Mouse (Mus musculus) hindbrain, embryonic 11.5 days (tissue): ENCODE measurements around the gene BC017158. TPM values are rescaled to one million over a fixed set of nuclear protein-coding genes. Genes with fewer than 3 reads are reported as not detected.

Experiments used
- ATAC-seq: fragments of 200-750 bp; cut with Nextera tagmentation; 2 replicates; pipeline ENCODE4 v1.8.0; 2017; ENCODE audit warnings: mild to moderate bottlenecking, moderate TSS enrichment, moderate library complexity; ENCODE audit not compliant: low FRiP score
- DNase-seq: peaks from one replicate; pipeline ENCODE4 v3.0.0-alpha.2; 2015; ENCODE audit warnings: low spot score
- H3K27ac ChIP-seq: fragments of 300-500 bp; sonication (generic); 2 replicates; pipeline ENCODE4 v1.5.1; 2014; ENCODE audit warnings: mild to moderate bottlenecking, low read depth, low read length
- H3K27me3 ChIP-seq: fragments of 300-500 bp; sonication (generic); 2 replicates; pipeline ENCODE4 v1.6.1; 2014; ENCODE audit warnings: mild to moderate bottlenecking, low read length, moderate library complexity, mixed read lengths; ENCODE audit not compliant: control insufficient read depth, insufficient read depth
- H3K36me3 ChIP-seq: fragments of 300-500 bp; sonication (generic); 2 replicates; pipeline ENCODE4 v1.6.1; 2014; ENCODE audit warnings: mild to moderate bottlenecking, low read length, moderate library complexity, mixed read lengths; ENCODE audit not compliant: control insufficient read depth, insufficient read depth
- H3K4me1 ChIP-seq: fragments of 300-500 bp; sonication (generic); replicated peaks from 2 replicates; pipeline ENCODE4 v1.6.1; 2014; ENCODE audit warnings: low read length, mixed read lengths; ENCODE audit not compliant: control insufficient read depth, insufficient read depth
- H3K4me2 ChIP-seq: fragments of 300-500 bp; sonication (generic); replicated peaks from 2 replicates; pipeline ENCODE4 v1.6.1; 2014; ENCODE audit warnings: mild to moderate bottlenecking, low read depth, low read length
- H3K4me3 ChIP-seq: fragments of 300-500 bp; sonication (generic); 2 replicates; pipeline ENCODE4 v1.5.1; 2014; ENCODE audit warnings: low read depth, low read length
- H3K9ac ChIP-seq: fragments of 300-500 bp; sonication (generic); 2 replicates; pipeline ENCODE4 v1.6.1; 2014; ENCODE audit warnings: low read depth, low read length
- H3K9me3 ChIP-seq: fragments of 300-500 bp; sonication (generic); 2 replicates; pipeline ENCODE4 v1.6.1; 2016; ENCODE audit warnings: low read length; ENCODE audit not compliant: control insufficient read depth
- WGBS: fragments of 180-500 bp; shearing (Covaris S2); extraction: QIAGEN DNeasy Blood & Tissue Kit; methylation state at CpG from one replicate; pipeline ENCODE4 v1.1.7; 2014; 5-methylcytosine and 5-hydroxymethylcytosine counted together
- polyA plus RNA-seq: library from polyadenylated mRNA; unstranded; fragments of >200 nt; fragmentation: Nextera tagmentation; extraction: Ambion mirVana; gene quantifications from 2 replicates; pipeline ENCODE4 v1.2.1, GENCODE M21; 2014

BC017158 gene
- polyA plus RNA-seq, 1 experiment from 2014 or later, result 22.0 TPM

GRCm38 (mm10) chr7:128312375-128313059 is 14.5 kb upstream of the BC017158 start:
- H3K4me3 ChIP-seq, result no peak overlapping the region
- no peaks in the 10 kb centered on the region for H3K36me3 ChIP-seq
- DNase-seq (no peak), ATAC-seq (no peak)
- 70% methylated on average over 13 of the region's 13 CpGs for WGBS
- no peaks in the 10 kb centered on the region for H3K27me3 ChIP-seq
- no peaks in the 10 kb centered on the region for H3K9me3 ChIP-seq
- H3K4me1 ChIP-seq, result no peaks in the 10 kb centered on the region
- no peak overlapping the region for H3K9ac ChIP-seq
- H3K27ac ChIP-seq, result no peak overlapping the region
- no peak overlapping the region for H3K4me2 ChIP-seq

- no peak for DNase-seq
- WGBS, result 83% methylated on average over 8 of the region's 8 CpGs
- no peaks in the 10 kb centered on the region for H3K4me1 ChIP-seq
Measured at GRCm38 (mm10) chr7:128311811-128312210, 13.8 kb upstream of the BC017158 start.

GRCm38 (mm10) chr7:128311263-128311662 is 13.3 kb upstream of the BC017158 start:
- ATAC-seq (no peak), DNase-seq (no peak)
- H3K4me1 ChIP-seq, result no peaks in the 10 kb centered on the region
- H3K36me3 ChIP-seq, result no peaks in the 10 kb centered on the region
- H3K9ac ChIP-seq, result no peak overlapping the region
- H3K4me2 ChIP-seq, result no peak overlapping the region
- H3K27ac ChIP-seq, result no peak overlapping the region
- no peaks in the 10 kb centered on the region for H3K27me3 ChIP-seq
- WGBS, result 62% methylated on average over 3 of the region's 3 CpGs
- no peaks in the 10 kb centered on the region for H3K9me3 ChIP-seq
- no peak overlapping the region for H3K4me3 ChIP-seq

More at GRCm38 (mm10) chr7:128311811-128312210, 13.8 kb upstream of the BC017158 start:
- Histone ChIP-seq H3K27ac (no peak overlapping the region), H3K9me3 (no peaks in the 10 kb centered on the region), H3K9ac (no peak overlapping the region), H3K4me2 (no peak overlapping the region), H3K4me3 (no peak overlapping the region), H3K27me3 (no peaks in the 10 kb centered on the region), H3K36me3 (no peaks in the 10 kb centered on the region)
- ATAC-seq, result no peak

- H3K9me3 ChIP-seq, result no peaks in the 10 kb centered on the region
- H3K4me1 ChIP-seq, result no peaks in the 10 kb centered on the region
- H3K27ac ChIP-seq, result no peak overlapping the region
- H3K4me2 ChIP-seq, result no peak overlapping the region
- WGBS, result 76% methylated on average over 8 of the region's 8 CpGs
- DNase-seq (no peak), ATAC-seq (no peak)
- no peaks in the 10 kb centered on the region for H3K36me3 ChIP-seq
- H3K4me3 ChIP-seq, result no peak overlapping the region
- no peak overlapping the region for H3K9ac ChIP-seq
- no peaks in the 10 kb centered on the region for H3K27me3 ChIP-seq
Measured at GRCm38 (mm10) chr7:128310229-128310688, 12.3 kb upstream of the BC017158 start.

GRCm38 (mm10) chr7:128309776-128310175 is 11.8 kb upstream of the BC017158 start:
- DNase-seq (no peak), ATAC-seq (no peak)
- no peaks in the 10 kb centered on the region for H3K36me3 ChIP-seq
- no peak overlapping the region for H3K27ac ChIP-seq
- no peaks in the 10 kb centered on the region for H3K4me1 ChIP-seq
- H3K27me3 ChIP-seq, result no peaks in the 10 kb centered on the region
- 89% methylated on average over 1 of the region's 1 CpGs for WGBS
- no peak overlapping the region for H3K9ac ChIP-seq
- no peak overlapping the region for H3K4me2 ChIP-seq
- H3K4me3 ChIP-seq, result no peak overlapping the region
- H3K9me3 ChIP-seq, result no peaks in the 10 kb centered on the region

- no peak for DNase-seq
Measured at GRCm38 (mm10) chr7:128309216-128309615, 11.2 kb upstream of the BC017158 start.

GRCm38 (mm10) chr7:128307851-128308250 is 9.9 kb upstream of the BC017158 start:
- no peak overlapping the region for H3K9ac ChIP-seq
- no peak for DNase-seq
- no peaks in the 10 kb centered on the region for H3K9me3 ChIP-seq
- no peaks in the 10 kb centered on the region for H3K27me3 ChIP-seq
- no peak overlapping the region for H3K27ac ChIP-seq
- H3K4me1 ChIP-seq, result no peaks in the 10 kb centered on the region
- ATAC-seq, result no peak
- H3K4me2 ChIP-seq, result no peak overlapping the region
- H3K36me3 ChIP-seq, result no peaks in the 10 kb centered on the region
- H3K4me3 ChIP-seq, result no peak overlapping the region

More at GRCm38 (mm10) chr7:128309216-128309615, 11.2 kb upstream of the BC017158 start:
- Histone ChIP-seq H3K4me3 (no peak overlapping the region), H3K4me1 (no peaks in the 10 kb centered on the region), H3K27ac (no peak overlapping the region), H3K9me3 (no peaks in the 10 kb centered on the region), H3K4me2 (no peak overlapping the region), H3K9ac (no peak overlapping the region), H3K27me3 (no peaks in the 10 kb centered on the region), H3K36me3 (no peaks in the 10 kb centered on the region)
- WGBS, result 88% methylated on average over 3 of the region's 3 CpGs
- no peak for ATAC-seq

GRCm38 (mm10) chr7:128304907-128305306 is 6.9 kb upstream of the BC017158 start:
- no peak for ATAC-seq
- H3K36me3 ChIP-seq, result no peaks in the 10 kb centered on the region
- no peaks in the 10 kb centered on the region for H3K4me1 ChIP-seq
- no peak overlapping the region for H3K4me3 ChIP-seq
- no peak overlapping the region for H3K27ac ChIP-seq
- no peaks in the 10 kb centered on the region for H3K27me3 ChIP-seq
- 0 out of 2 replicates have a peak overlapping the region, but pooled peaks have one; percentile 11 for H3K9ac ChIP-seq
- peak; percentile 44 for DNase-seq
- H3K9me3 ChIP-seq, result no peaks in the 10 kb centered on the region
- whole genome bisulfite sequencing, result 8% methylated on average over 5 of the region's 5 CpGs
- no peak overlapping the region for H3K4me2 ChIP-seq

GRCm38 (mm10) chr7:128304198-128304597 is 6.2 kb upstream of the BC017158 start:
- Histone ChIP-seq H3K4me3 (no peak overlapping the region), H3K4me2 (no peak overlapping the region), H3K9me3 (no peaks in the 10 kb centered on the region), H3K4me1 (no peaks in the 10 kb centered on the region), H3K9ac (no peak overlapping the region), H3K27ac (no peak overlapping the region), H3K27me3 (no peaks in the 10 kb centered on the region), H3K36me3 (no peaks in the 10 kb centered on the region)
- WGBS, result 74% methylated on average over 6 of the region's 6 CpGs
- ATAC-seq (no peak), DNase-seq (no peak)
